Comparison of ENCODE assay signal across 9 mouse cellular contexts in genomic region chr2:35108712-35109111, GRCm38 (mm10). TPM values are rescaled to one million over a fixed set of nuclear protein-coding genes. Genes with fewer than 3 reads are reported as not detected.
DNase-seq lines count a peak whose midpoint lies in the region; ATAC-seq and TF ChIP-seq lines count a peak whose summit lies in the region.
"Had no signal": no experiment of that assay in that cellular context is flagged by ENCODE, and none has a peak within 500 bp of the region (broad histone marks: within the 10 kb centered on the region; RNA-seq: fewer than 3 reads in every experiment).

No protein-coding gene starts in this region.

- no peaks in the 10 kb centered on the region for H3K9me3 ChIP-seq in midbrain, postnatal 0 days (ENCODE audit: low read length)

- H3K79me2 ChIP-seq in liver, adult 2 months (ENCODE audit: control insufficient read depth, insufficient read depth, low read length): peaks cover 5% of the 10 kb centered on the region; the same call in 1 of the 2 replicates

- ATAC-seq in midbrain, postnatal 0 days (ENCODE audit: low FRiP score): peak; percentile 63

- H3K4me1 ChIP-seq in liver, adult 2 months (ENCODE audit: control insufficient read depth, insufficient read depth, low read length): peaks cover 21% of the 10 kb centered on the region
- peaks cover 5% of the 10 kb centered on the region; the same call in 1 of the 2 replicates for H3K4me1 ChIP-seq in midbrain, postnatal 0 days (ENCODE audit: insufficient read depth, low read length)

- peak overlapping the region; percentile 93 for H3K4me3 ChIP-seq in liver, adult 2 months (ENCODE audit: insufficient read depth, low read depth, low read length)
- peak overlapping the region; percentile 69 for H3K4me3 ChIP-seq in midbrain, postnatal 0 days (ENCODE audit: low read depth, low read length)

- H3K36me3 ChIP-seq in liver, adult 2 months (ENCODE audit: control insufficient read depth, insufficient read depth, low read length): peaks cover 5% of the 10 kb centered on the region; the same call in 1 of the 2 replicates
- no peaks in the 10 kb centered on the region for H3K36me3 ChIP-seq in midbrain, postnatal 0 days (ENCODE audit: insufficient read depth, low read length)

- H3K9ac ChIP-seq in liver, adult 2 months (ENCODE audit: low read depth, low read length): peak overlapping the region; percentile 66
- peak overlapping the region; percentile 91 for H3K9ac ChIP-seq in midbrain, postnatal 0 days (replicated peaks; ENCODE audit: low read length, poor library complexity, severe bottlenecking)

- peak; percentile 8 for DNase-seq in urinary bladder, postnatal 25 days (ENCODE audit: low spot score)
- DNase-seq in urinary bladder, postnatal 10 days (ENCODE audit: low spot score): no peak
- peak; percentile 63 to 64 for DNase-seq in cerebellum, postnatal 14 days
- DNase-seq in gastrocnemius, postnatal 10 days: peak; percentile 4
- DNase-seq in kidney, adult 9 months: peak; percentile 67
- peak; percentile 83 for DNase-seq in liver, adult 2 months (ENCODE audit: extremely low read depth, low read depth, low spot score)
- peak; percentile 74 for DNase-seq in midbrain, postnatal 0 days (ENCODE audit: low spot score)
- DNase-seq in telencephalon, adult 2 months (ENCODE audit: low read depth, low spot score): peak; percentile 54

- H3K27ac ChIP-seq in liver, adult 2 months (replicated peaks; ENCODE audit: insufficient read depth, low read depth, low read length): peak overlapping the region; percentile 81
- H3K27ac ChIP-seq in midbrain, postnatal 0 days (ENCODE audit: low read depth, low read length): peak overlapping the region; percentile 69

- TF ChIP-seq CTCF in liver, adult 2 months (IDR thresholded peaks at IDR 0.05; ENCODE audit: low read depth, low read length): peak; percentile 70
- peak; percentile 84 for TF ChIP-seq CTCF in midbrain, postnatal 0 days (IDR thresholded peaks at IDR 0.05)

- 9% methylated on average over 3 of the region's 3 CpGs for WGBS in liver, adult 2 months
- 33% methylated on average over 3 of the region's 3 CpGs for WGBS in midbrain, postnatal 0 days

- TF ChIP-seq POLR2A in liver, adult 2 months (IDR thresholded peaks at IDR 0.05; ENCODE audit: extremely low read depth, insufficient read depth, low read length): no peak

- H3K27me3 ChIP-seq in liver, adult 2 months (ENCODE audit: control insufficient read depth, insufficient read depth, low read length): no peaks in the 10 kb centered on the region
- no peaks in the 10 kb centered on the region for H3K27me3 ChIP-seq in midbrain, postnatal 0 days (ENCODE audit: insufficient read depth, low read length)

- peak overlapping the region; percentile 72 for H3K4me2 ChIP-seq in midbrain, postnatal 0 days (ENCODE audit: low read depth, low read length, poor library complexity, severe bottlenecking)

RNA-seq across cellular contexts. Expression of gene Cntrl, which starts 0.6 kb away (rescaled TPM):
- 1 to 10 TPM; 7.7 to 9.8 TPM for total RNA-seq in gastrocnemius, postnatal 10 days (2021)
- total RNA-seq in liver, adult 2 months (2014; rRNA removed): 13.0 and 22.8 TPM in 2 replicates
- 4.9 and 6.1 TPM in 2 replicates for polyA plus RNA-seq in liver, adult 2 months (2012; rRNA removed)
- 7.0 and 11.8 TPM in 2 replicates for total RNA-seq in midbrain, postnatal 0 days (2014; rRNA removed)
- polyA plus RNA-seq in midbrain, postnatal 0 days (2015; fragmentation: Nextera tagmentation; extraction: Ambion mirVana): 6.1 and 8.2 TPM in 2 replicates

RNA-seq across cellular contexts. Expression of gene AI182371, which starts 7.4 kb away (rescaled TPM):
- total RNA-seq in gastrocnemius, postnatal 10 days (2021): under 1 TPM in 1 of 2 experiments, not detected in 1; 0.38 TPM
- total RNA-seq in liver, adult 2 months (2014; rRNA removed): 471 and 592 TPM in 2 replicates
- polyA plus RNA-seq in liver, adult 2 months (2012; rRNA removed): 124 and 129 TPM in 2 replicates
- 0.93 and 1.2 TPM in 2 replicates for total RNA-seq in midbrain, postnatal 0 days (2014; rRNA removed)
- 0.19 TPM in 1 of 2 replicates, not detected in the other for polyA plus RNA-seq in midbrain, postnatal 0 days (2015; fragmentation: Nextera tagmentation; extraction: Ambion mirVana)

RNA-seq across cellular contexts. Expression of gene Hc, which starts 47.5 kb away (rescaled TPM):
- total RNA-seq in gastrocnemius, postnatal 10 days (2021): under 1 TPM in 1 of 2 experiments, not detected in 1; 0.18 TPM
- 567 and 594 TPM in 2 replicates for total RNA-seq in liver, adult 2 months (2014; rRNA removed)
- 121 and 139 TPM in 2 replicates for polyA plus RNA-seq in liver, adult 2 months (2012; rRNA removed)
- 0.76 TPM in 1 of 2 replicates, not detected in the other for total RNA-seq in midbrain, postnatal 0 days (2014; rRNA removed)
- polyA plus RNA-seq in midbrain, postnatal 0 days (2015; fragmentation: Nextera tagmentation; extraction: Ambion mirVana): 0.31 and 0.66 TPM in 2 replicates
- polyA plus RNA-seq: gonadal fat pad, adult 2 months had no signal

Comparison
In these comparisons a context has a peak if more than half of its experiments do, and no peak if none do; other contexts are left out.
1. RNA of gene AI182371, which starts 7.4 kb away (total RNA-seq): 471 to 592 TPM in liver, adult 2 months; 0.93 to 1.2 TPM in midbrain, postnatal 0 days and 0.38 TPM in gastrocnemius, postnatal 10 days; every median in the first group is over 100 times any median in the second.
2. RNA of gene Hc, which starts 47.5 kb away (total RNA-seq): 567 to 594 TPM in liver, adult 2 months; 0.18 TPM in gastrocnemius, postnatal 10 days and 0.76 TPM in midbrain, postnatal 0 days; every median in the first group is over 100 times any median in the second.